Mouse (Mus musculus): ENCODE results near the gene Cfap161.

- TF ChIP-seq CTCF (IDR thresholded peaks at IDR 0.05; ENCODE audit: borderline replicate concordance, control insufficient read depth, extremely low read depth, insufficient read depth, low read length, poor library complexity), result no peak
- TF ChIP-seq POLR2A (IDR thresholded peaks at IDR 0.05; ENCODE audit: control insufficient read depth, extremely low read depth, insufficient read depth, low read length, poor library complexity), result no peak
Observed at GRCm38 (mm10) chr7:83811916-83812315, 17.2 kb upstream of the Cfap161 start.

All from thymus, adult 2 months (tissue).